Mouse (Mus musculus) left cerebral cortex, adult 18-20 months (tissue): Measurements from ENCODE around the gene Cth. TPM values are rescaled to one million over a fixed set of nuclear protein-coding genes. Genes with fewer than 3 reads are reported as not detected.
"Not testable (repeated sequence)": the region's sequence is repeated elsewhere in the genome, so short reads cannot be mapped to it uniquely, and the experiment has no call there.

ENCODE experiments used
- DNase-seq, 2 experiments: peaks; one replicate each; pipeline ENCODE4 v3.0.0; 2021 to 2022; ENCODE audit warnings: low spot score in 2 of 2, mixed read lengths in 1 of 2
- long read RNA-seq, 2 experiments: library from polyadenylated mRNA; stranded (forward); transcript quantifications; one replicate each; pipeline ENCODE4 v2.0.0; 2021
- total RNA-seq, 2 experiments: library from RNA; stranded (reverse); gene quantifications; 2 replicates each; pipeline ENCODE4 v1.2.3; 2021

Cth gene
- total RNA-seq, result 1 to 10 TPM; 3.2 to 4.7 TPM
- long read RNA-seq, experiment 1, partial matches to known transcripts, result 0 of 5 reads
- long read RNA-seq, experiment 1, other reads (novel, unspliced or antisense), result 1 of 5 reads
- long read RNA-seq, experiment 2, transcript Cth-201 (12 exons, 1,815 nt), result major isoform, 8 of 9 reads
- long read RNA-seq, experiment 2, partial matches to known transcripts, result 1 of 9 reads
- long read RNA-seq, experiment 2, other reads (novel, unspliced or antisense), result 0 of 9 reads

DNA sequence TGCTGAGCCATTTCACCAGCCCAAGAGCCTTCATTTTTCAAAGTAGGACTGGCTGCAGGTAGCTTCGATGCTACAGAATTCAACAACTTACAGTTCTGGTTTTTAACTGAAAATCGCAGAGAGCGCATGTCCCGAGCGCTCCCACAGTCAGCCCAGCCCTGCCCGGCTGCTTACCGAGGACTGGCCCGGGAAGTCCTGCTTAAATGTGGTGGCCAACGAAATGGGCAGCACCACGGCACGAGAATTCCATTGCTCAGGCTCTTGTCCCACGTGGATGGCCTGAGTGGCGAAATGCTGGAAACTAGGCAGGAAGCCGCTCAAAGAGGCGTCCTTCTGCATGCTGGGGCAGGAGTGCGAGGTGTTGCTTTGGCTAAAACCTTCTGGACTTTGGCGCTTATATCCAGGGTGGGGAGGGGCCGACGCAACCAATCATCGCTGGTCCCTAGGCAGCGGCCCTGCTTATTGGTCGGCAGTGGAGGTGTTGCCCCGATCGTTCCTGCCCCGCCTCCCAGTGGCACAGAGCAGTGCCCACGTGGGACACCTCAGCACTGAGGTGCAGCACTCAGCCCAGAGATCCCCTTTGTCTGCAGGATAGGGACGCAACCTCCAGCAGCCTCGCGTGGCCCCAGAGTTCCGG is at the start of gene Cth:
TSS of gene Cth (minus strand) at position 386 of the 637 bp plus-strand sequence.
- peak; percentile 78 to 86 for DNase-seq

GRCm38 (mm10) chr3:157973236-157973635 is 48.4 kb upstream of the Cth start:
- DNase-seq, result no peak

DNA sequence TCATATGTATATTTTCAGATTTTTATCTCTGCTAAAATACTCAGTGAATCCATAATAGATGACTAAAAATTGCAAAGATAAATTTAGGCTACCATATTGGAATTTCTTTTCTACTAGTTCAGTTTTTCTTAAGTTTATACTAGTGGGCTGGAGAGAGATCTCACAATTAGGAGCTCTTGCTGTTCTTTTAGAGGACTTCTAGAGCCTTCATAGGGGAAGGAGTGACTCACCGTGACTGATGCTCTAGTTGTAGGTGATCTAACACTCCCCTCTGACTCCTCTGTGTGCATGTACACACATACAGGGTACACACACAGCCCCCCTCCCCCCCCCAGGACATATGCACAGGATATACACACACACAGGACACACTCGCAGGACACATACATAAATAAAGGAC is 46.3 kb upstream of the Cth start:
- DNase-seq, result no peak

DNA sequence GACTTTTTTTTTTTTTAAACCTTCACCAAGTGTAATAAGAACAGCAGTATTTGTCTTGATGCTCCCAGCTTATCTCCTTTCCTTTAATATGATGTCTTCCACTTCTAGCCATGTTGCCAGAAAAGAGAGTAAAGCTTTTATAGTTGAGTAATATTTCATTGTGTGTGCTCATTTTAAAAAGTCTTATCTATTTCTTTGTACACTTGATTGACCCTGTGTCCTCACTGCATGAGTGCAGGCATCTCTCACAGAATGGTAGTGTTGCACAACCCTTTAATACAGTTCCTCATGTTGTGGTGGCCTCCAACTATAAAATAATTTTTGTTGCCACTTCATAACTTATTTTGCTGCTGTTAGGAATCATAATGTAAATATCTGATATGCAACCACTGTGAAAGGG is 32.4 kb upstream of the Cth start:
- DNase-seq, result no peak

DNA sequence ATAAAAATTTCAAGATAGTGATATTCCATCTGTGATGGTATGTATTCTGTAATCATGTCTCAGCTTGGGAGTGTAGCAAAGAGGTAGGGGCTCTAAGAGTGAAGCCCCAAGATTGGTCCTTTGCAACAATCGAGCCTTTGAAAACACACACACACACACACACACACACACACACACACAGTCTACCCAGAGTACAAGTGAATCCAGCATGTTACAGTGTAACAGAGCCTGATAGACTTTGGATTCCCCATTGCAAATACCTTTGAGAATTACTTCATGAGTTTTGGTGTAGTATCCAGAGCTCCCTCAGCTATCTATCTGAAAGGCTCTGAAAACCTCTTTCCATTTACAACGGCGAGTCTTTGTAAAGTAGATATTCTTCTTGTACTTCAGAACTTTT is 31.3 kb upstream of the Cth start:
- no peak for DNase-seq

DNA sequence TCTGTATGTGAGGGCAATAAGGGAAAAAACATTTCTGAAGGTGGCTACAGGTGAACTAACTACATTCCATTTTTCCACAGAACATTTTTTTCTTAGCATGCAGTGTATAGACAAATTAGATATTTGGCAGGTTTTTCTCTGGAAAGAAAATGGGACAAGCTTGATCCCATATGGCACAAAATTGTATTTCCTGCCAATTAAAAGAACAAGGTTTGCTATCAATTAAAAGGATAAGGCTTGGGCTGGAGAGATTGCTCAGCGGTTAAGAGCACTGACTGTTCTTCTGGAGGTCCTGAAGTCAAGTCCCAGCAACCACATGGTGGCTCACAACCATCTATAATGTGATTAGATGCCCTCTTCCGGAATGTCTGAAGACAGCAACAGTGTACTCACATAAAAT is 30.6 kb upstream of the Cth start:
- DNase-seq, result no peak

- no peak for DNase-seq
Measured at GRCm38 (mm10) chr3:157952716-157953115, 27.8 kb upstream of the Cth start.

GRCm38 (mm10) chr3:157947383-157948280 is 22.8 kb upstream of the Cth start:
- peak in 1 of 2 experiments; percentile 19 for DNase-seq

- peak; percentile 90 to 92 for DNase-seq
Measured at GRCm38 (mm10) chr3:157946843-157947358, 22.0 kb upstream of the Cth start, which contains the start of gene Ankrd13c. Gene Ankrd13c, plus strand, starts transcription at chr3:157947239.

DNA sequence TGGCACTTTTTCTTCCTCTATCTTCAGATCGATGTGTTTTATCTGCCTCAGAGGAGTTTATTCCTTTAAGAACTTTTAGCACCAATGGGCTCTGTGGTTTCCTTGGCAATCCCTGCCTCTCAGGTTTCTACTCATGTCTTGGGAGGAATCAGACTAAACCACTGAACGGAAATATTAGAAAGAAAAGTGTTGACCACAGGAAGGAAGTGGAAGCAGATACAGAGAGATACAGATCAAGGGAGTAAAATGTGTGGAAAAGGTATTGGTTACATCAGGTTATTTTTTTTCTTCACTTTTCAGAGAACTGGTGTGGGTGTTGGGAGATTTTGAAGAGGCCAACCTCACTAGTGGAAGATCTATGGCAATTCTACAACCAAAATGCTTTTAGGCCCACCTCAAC is 13.7 kb upstream of the Cth start:
- no peak for DNase-seq

- DNase-seq, result no peak
Measured at GRCm38 (mm10) chr3:157934301-157934823, 9.5 kb upstream of the Cth start.

DNA sequence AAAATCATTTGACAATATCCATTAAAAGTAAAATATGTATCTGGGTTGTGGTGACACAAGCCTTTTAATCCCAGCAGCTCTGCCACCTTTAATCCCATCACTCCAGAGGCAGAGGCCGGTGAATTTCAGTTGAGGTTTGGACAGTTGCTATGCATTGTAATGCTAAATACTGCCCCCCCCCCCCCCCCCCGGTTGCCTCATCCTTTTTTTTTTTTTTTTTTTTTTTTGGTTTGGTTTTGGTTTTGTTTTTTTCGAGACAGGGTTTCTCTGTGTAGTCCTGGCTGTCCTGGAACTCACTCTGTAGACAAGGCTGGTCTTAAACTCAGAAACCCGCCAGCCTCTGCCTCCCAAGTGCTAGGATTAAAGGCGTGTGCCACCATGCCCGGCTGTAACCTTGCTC is 8.3 kb upstream of the Cth start:
- not testable (repeated sequence) for DNase-seq

DNA sequence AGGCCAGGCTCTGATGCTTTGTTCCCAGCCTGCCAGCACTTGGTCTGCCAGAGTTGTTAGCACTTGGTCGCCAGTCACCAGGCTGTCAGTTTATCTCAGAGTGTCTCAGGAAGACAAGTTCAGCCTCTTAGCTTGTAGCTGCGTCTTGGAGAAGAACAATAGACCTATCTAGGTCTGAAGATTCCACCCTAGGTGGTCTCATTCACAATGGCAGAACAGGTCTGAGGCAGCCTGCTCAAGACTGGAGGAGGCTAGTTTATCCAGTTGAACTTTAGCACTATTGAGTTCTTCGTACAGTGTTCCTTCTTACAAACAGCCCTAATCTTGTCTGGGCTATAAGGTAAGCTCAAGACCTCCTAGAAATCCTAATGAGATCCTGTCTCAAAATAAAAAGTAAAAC is 7.2 kb upstream of the Cth start:
- DNase-seq, result no peak

- DNase-seq, result no peak
Measured at GRCm38 (mm10) chr3:157931592-157931991, 6.7 kb upstream of the Cth start.

DNA sequence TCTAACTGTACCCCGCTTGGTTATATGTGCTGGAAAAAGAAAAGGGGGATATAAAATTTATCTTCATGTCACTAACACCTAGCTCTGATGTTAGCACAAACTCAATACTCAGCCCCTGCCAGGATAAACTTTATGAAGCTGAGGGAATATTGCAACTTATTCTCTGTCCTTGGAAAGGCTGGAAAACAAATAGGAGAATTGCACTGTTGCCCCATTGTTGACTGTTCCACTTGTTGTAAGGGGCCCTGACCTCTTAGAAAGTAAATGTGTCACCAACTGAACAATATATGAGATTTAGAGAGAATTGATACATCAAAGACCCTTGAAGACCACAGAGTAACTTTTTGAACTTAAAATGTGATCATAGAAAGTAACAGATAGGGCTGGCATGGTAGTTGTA is 4.5 kb upstream of the Cth start:
- DNase-seq, result no peak

DNA sequence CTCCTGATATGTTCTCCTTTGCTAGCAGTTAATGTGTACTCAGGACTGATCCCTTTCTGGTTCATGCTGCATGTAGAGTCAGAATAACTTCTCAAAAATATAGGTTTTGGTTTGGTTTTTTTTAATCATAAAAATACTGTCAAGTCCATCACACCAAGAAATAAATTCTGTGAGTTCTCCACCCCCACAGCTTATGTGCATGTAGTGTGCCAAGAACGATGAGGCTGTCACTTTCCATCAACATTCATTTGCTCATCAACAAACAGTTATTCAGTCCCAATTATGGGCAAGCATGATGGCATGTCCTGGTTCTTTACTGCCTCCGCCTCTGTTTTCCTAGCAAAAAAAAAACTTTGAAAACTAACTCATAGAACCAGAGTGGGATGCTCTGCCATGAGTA is 3.9 kb upstream of the Cth start:
- peak in 1 of 2 experiments; percentile 9 for DNase-seq

DNA sequence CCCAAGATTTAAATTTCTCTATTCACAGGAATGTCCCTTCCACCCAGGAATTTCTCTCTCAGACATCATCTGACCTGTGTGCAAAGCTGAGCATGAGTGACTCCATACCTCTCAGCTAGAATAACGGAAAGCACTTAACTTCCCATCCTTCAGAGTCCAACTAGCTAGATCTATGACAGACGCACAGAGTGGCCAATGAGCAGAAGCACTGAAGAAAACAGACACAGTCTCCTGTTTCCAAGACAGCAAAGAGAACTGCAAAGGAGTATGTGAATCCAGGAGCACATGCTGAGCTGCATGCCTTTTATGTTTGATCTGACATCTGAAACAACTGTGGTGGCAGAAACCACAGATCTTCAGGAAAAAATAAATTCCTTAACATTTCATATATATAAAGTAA is 1.9 kb upstream of the Cth start:
- no peak for DNase-seq

DNA sequence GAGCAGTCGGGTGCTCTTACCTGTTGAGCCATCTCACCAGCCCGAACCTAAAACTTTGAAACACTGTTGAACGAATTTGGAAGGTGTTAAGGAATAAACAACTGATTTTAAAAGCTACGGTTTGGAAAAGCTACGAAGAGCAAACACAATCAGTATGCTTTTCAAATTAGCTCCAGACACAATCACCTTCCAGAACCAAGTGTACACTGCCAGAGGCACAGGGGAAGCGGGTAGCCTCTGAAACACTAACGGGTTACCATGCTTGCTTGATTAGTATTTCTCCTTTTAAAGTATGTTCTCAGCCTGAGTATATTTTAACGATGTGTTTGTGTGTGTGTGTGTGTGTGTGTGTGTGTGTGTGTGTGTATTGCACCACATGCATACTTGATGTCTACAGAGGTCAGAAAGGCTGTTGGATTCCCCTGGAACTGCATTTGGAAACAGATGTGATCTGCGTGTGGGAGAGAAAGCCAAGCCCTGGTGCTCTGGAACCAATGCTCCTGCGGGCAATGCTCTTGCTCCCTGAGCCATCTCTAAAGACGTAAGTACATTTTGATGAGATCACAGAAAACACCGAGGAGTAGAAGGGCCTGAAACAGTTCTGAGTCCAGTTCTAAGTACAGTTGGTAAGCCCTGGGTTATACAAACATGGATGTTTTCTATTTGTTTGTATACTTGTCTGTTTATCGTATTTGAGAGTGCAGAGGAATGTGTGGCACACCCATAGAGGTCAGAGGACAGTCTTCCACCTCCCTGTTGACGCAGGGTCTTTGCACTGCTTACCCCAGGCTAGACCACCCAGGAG is 1.0 kb upstream of the Cth start:
- no peak for DNase-seq

- DNase-seq, result no peak
Measured at GRCm38 (mm10) chr3:157923268-157923835, 1.5 kb downstream of the Cth start.

GRCm38 (mm10) chr3:157921376-157921775 is 3.5 kb downstream of the Cth start:
- no peak for DNase-seq
